Mouse (Mus musculus) testis, adult 2 months (tissue): Measurements from ENCODE around the gene Trim44. TPM values are rescaled to one million over a fixed set of nuclear protein-coding genes. Genes with fewer than 3 reads are reported as not detected.

Experiments
- H3K27ac ChIP-seq: fragments of 200-500 bp; 2 replicates; pipeline ENCODE4 v1.5.1; 2012; ENCODE audit warnings: low read depth, low read length; ENCODE audit not compliant: control insufficient read depth, insufficient read depth
- H3K27me3 ChIP-seq: fragments of 200-500 bp; 2 replicates; pipeline ENCODE4 v1.6.1; 2012; ENCODE audit warnings: mild to moderate bottlenecking, low read length, moderate library complexity; ENCODE audit not compliant: control insufficient read depth, insufficient read depth
- H3K36me3 ChIP-seq: fragments of 200-500 bp; 2 replicates; pipeline ENCODE4 v1.6.1; 2012; ENCODE audit warnings: mild to moderate bottlenecking, low read length; ENCODE audit not compliant: control insufficient read depth, insufficient read depth
- H3K4me1 ChIP-seq: fragments of 200-500 bp; 2 replicates; pipeline ENCODE4 v1.6.1; 2012; ENCODE audit warnings: low read length; ENCODE audit not compliant: control insufficient read depth, insufficient read depth
- H3K4me3 ChIP-seq: fragments of 200-500 bp; 2 replicates; pipeline ENCODE4 v1.5.1; 2012; ENCODE audit warnings: low read depth, mild to moderate bottlenecking, low read length, moderate library complexity, mixed read lengths; ENCODE audit not compliant: control insufficient read depth
- CTCF ChIP-seq: fragments of 200-500 bp; IDR thresholded peaks from 2 replicates; pipeline ENCODE4 v1.5.1; 2012; ENCODE audit warnings: low read depth, mild to moderate bottlenecking, inconsistent platforms, low read length, moderate library complexity; ENCODE audit not compliant: control insufficient read depth, insufficient read depth, insufficient replicate concordance
- POLR2A ChIP-seq: fragments of 200-500 bp; IDR thresholded peaks from 2 replicates; pipeline ENCODE4 v1.6.1; 2012; ENCODE audit warnings: low read depth, mild to moderate bottlenecking, inconsistent platforms, low read length, moderate library complexity; ENCODE audit not compliant: control insufficient read depth
- polyA plus RNA-seq: library from polyadenylated mRNA; depleted of rRNA; stranded (reverse); fragments of >200 nt; gene quantifications from 2 replicates; pipeline ENCODE4 v1.2.3, GENCODE M21; 2012

Gene Trim44
- polyA plus RNA-seq, 1 experiment = 12.7 TPM

DNA sequence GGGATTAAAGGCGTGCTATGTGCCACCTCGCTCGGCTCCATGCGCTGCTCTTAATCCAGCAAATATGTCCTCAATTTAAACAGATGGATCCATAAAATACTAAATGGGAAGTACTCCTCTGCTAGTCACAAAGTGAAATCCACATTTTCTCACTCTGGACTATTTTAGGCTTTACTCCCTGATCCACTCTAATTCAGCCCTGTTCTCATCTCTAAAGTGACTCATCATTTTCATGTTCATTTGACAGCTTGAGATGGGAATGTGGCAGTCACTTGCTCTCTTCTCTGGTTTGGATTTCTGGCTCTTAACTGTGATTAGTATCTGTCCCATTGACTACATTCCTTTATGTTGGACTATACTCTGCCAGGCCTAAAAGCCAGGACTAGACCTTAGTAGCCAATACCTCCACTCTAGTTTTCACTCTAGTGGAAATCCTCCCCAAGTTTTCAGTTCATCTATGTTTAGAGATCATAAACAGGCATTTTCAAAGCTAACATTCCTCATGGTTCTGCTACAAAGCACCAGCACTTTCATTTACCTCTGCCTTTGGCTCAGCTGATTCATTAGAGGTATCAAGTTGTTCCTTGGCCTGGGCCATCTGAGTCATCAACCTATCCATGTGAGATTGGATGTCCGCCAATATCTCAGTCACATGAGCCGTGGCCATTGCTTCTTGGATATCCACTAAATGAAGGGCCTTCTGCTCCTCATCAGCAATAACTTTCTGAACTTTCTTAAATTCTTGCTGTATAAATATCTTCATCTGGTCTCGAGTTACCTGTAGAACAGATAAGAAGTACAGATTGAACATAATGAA, 50.5 kb downstream of the Trim44 start:
- Histone ChIP-seq H3K4me3 (no peak overlapping the region), H3K27ac (no peak overlapping the region), H3K36me3 (no peaks in the 10 kb centered on the region), H3K27me3 (no peaks in the 10 kb centered on the region), H3K4me1 (no peaks in the 10 kb centered on the region)
- TF ChIP-seq CTCF (no peak), POLR2A (no peak)

DNA sequence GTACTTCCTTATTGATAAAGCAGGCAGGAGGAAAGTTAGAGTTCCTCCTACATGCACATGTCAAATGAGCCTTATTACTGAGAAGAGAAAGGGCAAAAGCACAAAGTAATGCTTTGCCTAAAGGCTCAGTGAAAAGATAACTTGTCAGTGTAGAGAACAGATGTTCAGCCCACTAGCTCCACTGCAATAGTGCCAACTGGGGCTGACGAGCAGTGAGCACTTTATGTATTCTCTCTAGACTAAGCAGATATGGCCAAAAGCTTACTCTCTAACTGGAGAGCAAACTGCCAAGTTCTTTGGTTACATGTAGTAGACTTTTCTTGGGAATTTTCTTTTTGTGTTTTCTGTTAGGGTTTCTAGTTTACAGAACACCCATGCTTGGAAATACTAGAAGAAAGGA, 53.6 kb downstream of the Trim44 start:
- no peak overlapping the region for H3K4me3 ChIP-seq
- H3K27me3 ChIP-seq = no peaks in the 10 kb centered on the region
- no peaks in the 10 kb centered on the region for H3K4me1 ChIP-seq
- no peaks in the 10 kb centered on the region for H3K36me3 ChIP-seq
- no peak overlapping the region for H3K27ac ChIP-seq
- TF ChIP-seq POLR2A = no peak
- TF ChIP-seq CTCF = no peak

DNA sequence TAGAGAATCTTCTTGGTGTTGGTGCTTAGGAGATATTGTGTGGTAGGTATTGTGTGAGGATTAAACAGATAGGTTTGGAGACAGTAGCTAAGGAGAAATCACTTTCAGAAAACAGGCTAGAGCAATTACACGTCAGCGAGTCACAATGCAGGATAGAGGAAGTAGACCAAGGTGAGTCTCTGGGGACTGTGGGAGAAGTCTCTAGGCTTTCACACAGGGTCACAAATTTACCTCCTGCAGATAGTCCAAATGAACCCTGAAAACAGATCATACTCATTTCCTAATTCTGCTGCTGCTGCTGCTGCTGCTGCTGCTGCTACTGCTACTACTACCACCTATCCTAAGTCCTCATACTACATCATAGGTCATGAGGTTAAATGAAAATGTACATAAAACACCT, 66.2 kb downstream of the Trim44 start:
- H3K4me3 ChIP-seq = no peak overlapping the region
- H3K4me1 ChIP-seq = no peaks in the 10 kb centered on the region
- no peak for TF ChIP-seq POLR2A
- no peak for TF ChIP-seq CTCF
- H3K36me3 ChIP-seq = no peaks in the 10 kb centered on the region
- no peak overlapping the region for H3K27ac ChIP-seq
- no peaks in the 10 kb centered on the region for H3K27me3 ChIP-seq

DNA sequence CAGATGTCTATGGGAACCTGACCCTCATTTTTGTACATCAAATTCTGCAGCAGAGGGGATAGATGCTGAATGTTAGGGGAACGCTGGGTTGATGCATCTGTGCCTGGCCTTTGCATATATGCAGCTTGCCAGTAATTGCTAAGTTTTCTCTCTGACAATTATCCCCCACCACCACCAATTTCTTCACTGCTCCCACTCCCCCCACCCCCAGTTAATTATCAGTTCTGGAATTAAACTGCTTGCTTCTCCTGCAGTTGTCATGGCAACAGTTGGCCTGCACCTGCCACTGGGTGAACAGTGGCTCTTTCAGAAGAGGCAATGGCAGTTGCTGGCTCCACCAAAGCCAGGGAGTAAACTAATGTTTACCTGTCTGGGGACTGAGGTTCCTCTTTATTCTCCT, 70.8 kb downstream of the Trim44 start:
- Histone ChIP-seq H3K4me3 (peak overlapping the region; percentile 19; the same call in 1 of the 2 replicates), H3K27me3 (no peaks in the 10 kb centered on the region), H3K36me3 (no peaks in the 10 kb centered on the region), H3K4me1 (no peaks in the 10 kb centered on the region), H3K27ac (no peak overlapping the region)
- no peak for TF ChIP-seq CTCF
- peak; percentile 43; the same call in 1 of the 2 replicates for TF ChIP-seq POLR2A

DNA sequence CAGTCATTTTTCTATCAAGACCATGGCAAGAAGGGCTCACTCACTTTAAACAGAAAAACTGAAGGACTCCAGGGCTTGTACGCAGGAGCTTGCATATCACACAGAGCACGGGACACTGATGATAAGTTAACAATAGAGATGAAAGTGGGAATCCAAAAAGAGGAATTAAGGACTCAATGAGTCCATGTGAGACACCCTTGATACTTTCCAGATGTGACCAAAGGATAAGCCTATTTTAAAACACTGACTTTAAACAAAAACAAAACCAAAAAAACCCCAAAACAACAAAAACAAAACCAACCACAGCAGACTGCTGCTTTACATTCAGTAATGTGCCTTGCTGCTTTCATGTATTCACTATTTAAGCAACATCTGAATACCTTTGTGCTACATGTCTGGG, 75.7 kb downstream of the Trim44 start:
- Histone ChIP-seq H3K27ac (no peak overlapping the region), H3K36me3 (no peaks in the 10 kb centered on the region), H3K4me3 (no peak overlapping the region), H3K4me1 (no peaks in the 10 kb centered on the region), H3K27me3 (no peaks in the 10 kb centered on the region)
- TF ChIP-seq POLR2A (no peak), CTCF (no peak)

DNA sequence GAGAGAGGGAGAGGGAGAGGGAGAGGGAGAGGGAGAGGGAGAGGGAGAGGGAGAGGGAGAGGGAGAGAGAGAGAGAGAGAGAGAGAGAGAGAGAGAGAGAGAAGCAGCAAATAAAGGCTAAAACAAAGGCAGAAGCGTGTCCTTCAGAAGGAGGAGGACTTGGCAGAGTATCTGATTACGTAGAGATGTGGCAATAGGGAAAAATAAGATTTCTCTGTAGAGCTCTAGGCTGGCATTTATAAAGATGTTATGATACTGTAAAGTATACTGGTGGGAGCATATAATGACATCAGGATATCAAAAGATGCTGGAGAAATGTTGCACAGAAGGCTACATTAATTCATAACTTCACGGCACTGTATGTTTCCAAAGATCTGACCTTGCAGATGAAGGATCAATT, 76.5 kb downstream of the Trim44 start:
- no peaks in the 10 kb centered on the region for H3K36me3 ChIP-seq
- no peaks in the 10 kb centered on the region for H3K4me1 ChIP-seq
- H3K4me3 ChIP-seq = no peak overlapping the region
- no peaks in the 10 kb centered on the region for H3K27me3 ChIP-seq
- H3K27ac ChIP-seq = no peak overlapping the region
- TF ChIP-seq POLR2A (no peak), CTCF (no peak)

DNA sequence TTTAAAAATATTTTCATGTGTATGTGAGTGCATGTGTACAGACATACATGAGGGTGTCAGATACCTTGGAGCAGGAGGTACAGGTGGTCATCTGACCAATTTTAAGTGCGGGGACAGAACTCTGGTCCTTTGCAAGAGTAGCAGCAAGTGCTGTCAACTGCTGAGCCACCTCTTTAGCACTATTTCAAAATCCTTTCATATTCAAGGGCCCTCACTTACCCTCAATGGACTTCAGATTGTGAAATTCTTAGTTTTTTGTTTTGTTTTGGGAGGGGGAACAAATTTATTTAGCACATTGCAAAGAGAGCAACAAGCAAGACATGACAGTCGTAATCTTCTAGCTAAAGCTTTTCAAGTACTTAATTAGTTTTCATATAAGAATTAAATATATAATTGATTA, 81.7 kb downstream of the Trim44 start:
- no peak overlapping the region for H3K4me3 ChIP-seq
- TF ChIP-seq POLR2A (no peak), CTCF (no peak)
- H3K4me1 ChIP-seq = no peaks in the 10 kb centered on the region
- no peaks in the 10 kb centered on the region for H3K36me3 ChIP-seq
- H3K27me3 ChIP-seq = no peaks in the 10 kb centered on the region
- H3K27ac ChIP-seq = no peak overlapping the region
